Mouse (Mus musculus) regulatory T cell (primary cell): ENCODE results near the gene Atp5e.

Experiments
- in situ Hi-C: fragments of 300-600 bp; cut with MboI, MseI; formaldehyde crosslinking; loops from one replicate; pipeline ENCODE4 v1.15.1; 2025; ENCODE audit warnings: high pct_unique_total_duplicates

Atp5e gene

DNA sequence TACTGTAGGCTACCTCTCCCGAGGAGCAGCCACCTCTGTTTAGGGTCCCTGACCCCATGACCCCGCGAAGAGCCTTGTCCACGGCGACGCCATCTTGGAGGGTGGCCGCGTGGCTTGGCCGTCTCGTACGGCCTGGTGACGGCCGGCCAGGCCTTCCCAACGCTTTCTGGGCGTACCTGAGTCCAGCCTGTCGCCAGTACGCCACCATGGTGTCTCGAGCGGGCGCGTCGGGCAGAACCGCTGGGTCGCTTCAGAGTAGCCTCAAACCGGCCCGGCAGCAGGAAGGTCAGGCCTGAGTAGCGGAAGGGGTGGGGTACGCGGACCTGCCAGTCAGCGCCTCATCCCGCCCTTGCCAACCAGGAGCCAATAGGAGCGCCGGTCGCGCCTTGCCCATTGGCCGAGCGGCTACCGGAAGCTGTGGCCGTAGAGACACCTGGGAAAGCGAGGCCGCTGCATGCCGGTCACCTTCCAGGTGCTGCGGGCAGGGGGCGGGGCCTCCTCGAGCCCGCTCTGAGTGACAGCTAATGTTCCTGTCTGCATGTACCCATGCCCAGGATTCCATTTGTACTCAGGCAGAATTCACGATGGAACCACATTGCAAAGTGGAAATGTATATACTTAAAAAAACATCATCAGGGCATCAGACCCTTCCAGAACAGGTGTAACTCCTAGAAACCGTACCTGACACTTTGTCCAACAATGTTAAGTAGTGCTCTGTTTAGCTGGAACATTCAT lies at the start of gene Atp5e:
Gene Atp5e, minus strand, starts transcription at position 317 of the 735 bp plus-strand sequence.
- in situ Hi-C loops = no loop called here

DNA sequence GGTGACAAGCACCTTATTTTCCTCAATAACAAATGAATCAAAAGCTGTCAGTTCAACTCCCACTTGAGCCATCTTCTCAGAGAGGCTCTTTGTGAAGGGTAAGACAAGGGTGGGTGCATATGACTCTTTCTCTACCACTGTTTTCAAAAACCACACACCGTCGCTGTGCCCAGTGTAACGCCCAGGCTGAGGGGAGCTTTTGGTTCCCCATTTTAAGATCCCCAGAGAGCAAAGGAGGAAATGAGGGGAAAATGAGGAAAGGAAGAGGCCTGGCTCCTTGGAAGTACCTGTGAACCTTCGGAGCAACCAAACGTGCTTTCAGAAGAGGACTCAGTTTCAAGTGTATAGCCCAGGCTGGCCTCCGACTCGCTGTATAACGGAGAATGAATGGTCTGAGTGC lies 45.9 kb upstream of the Atp5e start:
- in situ Hi-C loops = no loop called here

DNA sequence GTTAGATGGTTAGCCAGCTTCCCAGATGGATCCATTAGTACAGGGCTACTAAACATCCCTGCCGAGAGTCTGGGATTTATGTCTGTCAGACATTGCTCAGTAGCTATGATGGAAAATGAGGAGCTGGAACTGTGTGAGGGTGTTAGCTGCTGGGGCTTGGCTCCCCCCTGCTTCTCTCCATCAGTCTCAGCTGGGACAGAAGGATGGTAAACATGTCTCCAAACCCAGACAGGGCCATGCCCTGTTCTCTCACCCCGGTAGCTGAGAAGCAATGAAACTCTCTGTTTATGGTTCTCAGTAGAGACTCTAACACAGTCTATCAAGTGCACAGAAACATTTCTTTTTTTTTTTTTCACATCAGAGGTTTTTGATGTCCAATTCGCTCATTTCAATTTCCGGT lies 44.1 kb upstream of the Atp5e start:
- in situ Hi-C loops = no loop called here

DNA sequence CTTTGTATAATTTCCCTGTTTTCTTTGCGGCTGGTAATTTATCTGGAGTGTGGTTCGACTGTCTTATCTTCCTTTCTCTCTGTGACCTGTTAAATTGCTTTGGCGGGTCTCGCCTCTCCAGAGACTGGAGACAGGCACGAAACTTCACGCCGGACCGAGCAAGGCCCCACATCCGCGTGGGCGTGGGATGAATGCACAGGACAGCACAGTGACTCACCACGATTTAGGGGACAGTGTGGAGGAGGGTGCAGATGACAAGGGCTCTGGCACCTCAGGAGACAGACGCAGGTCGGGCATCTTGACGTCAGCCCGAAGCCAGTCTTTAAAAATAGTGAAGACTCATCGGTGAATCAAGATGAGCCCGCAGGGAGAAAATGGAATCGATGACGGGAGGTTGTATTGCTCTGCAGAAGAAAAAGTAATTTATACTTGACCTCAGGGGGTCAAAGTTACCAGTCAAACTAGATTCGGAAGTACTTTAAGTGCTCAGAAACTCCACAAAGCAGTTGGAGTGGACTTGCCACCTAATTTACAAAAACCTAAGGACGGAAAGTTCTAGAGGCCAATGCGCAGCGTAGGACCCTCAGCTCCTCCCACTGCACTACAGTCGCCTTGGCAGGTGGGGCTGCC lies 39.0 kb upstream of the Atp5e start:
- in situ Hi-C loops = no loop called here

DNA sequence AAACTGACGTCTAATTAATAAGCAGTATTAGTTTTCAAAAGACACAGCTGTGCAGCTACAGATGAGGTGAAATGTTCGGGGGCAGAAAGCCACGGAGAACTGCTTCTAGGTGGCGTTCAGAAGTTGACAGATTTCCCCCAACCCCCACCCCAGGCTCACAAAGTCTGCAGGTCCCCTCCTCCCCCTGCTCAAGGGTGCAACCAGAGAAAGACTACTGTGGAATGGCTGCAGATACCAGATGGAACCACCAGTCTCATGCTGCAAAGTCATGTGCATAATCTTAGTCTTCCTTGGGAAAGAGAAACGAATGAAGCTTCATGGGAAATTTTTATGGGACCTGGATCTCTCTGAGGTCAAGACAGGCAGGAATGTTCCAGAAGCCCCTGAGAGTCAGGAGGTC lies 38.4 kb upstream of the Atp5e start:
- in situ Hi-C loops = no loop called here

DNA sequence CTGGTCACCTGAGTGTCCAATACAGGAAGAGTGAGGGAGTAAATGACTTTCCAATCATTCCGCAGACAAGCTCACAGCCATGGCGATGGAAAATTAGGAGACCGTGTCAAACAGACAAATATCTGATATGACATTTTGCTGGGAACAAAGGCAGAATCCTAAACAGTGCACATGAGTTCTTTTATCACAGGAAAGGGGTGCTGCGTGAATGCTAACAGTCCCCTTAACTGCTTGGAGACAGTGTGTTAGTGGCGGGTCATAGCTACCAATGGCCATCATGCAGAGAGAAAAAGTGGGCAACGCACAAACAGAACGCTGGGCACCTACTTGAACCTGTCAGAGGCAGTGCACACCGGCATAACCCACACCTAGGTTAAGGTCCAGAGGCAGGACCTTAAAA lies 37.6 kb upstream of the Atp5e start:
- in situ Hi-C loops = no loop called here

DNA sequence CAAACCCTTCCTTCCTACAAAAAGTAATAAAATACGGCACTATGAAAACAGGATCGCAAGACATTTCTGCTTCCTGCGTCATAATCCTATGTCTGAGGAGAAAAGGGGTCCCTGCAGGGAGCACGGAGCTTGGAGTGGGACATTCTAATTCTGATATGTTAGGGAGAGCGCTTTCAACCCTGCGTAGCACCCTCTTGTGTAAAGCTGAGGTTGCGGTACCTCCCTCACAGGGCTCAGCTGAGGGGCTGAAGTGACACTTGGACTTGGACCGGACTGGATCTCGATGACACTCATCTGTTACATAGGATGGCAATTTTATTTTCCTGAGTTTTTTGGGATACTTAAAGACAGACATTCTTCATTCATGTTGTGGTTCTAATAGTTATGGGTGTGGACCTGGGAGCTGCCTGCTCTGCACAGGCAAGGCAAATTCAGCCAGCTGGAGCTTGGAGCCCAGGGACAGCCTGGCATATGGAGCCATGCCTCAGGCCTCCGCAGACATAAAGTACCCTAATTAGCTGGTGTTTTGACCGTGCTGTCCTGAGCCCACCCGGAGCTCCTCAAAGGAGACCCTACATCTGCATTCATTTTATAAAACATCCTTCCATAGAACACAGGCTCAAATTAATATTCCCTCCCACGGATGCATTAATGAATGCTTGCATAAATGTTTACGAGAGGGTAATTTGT lies 37.1 kb upstream of the Atp5e start:
- in situ Hi-C loops = no loop called here

DNA sequence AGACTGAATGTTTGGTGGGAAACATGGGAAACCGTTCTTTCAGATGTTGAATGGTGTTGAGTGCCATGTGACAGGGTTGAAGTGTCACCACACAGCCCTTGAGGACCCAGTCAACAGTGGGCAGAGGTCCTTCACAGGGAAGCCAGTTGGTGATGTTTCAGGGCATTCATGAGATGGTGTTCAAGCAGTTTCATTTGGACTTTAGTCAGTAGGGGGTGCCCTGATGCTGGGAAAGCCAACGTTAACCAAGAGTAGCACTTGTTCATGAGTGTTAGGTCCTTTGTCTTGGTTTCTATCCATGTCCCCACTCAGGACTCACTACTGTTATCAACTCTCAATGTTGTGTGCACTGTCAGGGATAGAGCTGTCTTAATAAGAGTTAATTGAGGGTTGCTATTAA lies 29.0 kb upstream of the Atp5e start:
- in situ Hi-C loops = no loop called here

DNA sequence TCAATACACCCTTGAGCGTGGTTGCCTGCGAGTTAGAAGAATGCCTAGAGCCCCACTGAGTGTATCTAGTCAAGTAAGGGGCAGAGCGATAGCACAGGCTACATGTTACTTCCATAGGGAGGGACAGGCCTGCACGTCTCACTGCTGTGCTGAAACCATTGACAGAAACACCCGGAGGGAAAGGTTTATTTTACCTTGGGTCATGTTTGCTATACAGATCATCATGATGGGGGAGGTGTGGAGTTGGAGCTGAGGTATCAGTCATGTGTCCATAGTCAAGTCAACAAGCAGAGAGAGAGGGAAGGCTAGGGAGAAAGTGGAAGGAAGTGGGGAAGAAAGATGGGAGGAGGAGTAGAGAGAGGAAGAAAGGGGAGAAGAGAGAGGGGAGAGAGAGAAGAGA lies 23.1 kb upstream of the Atp5e start:
- in situ Hi-C loops = loop anchor here (5.0 to 10.0 kb wide), 2 partner anchors 170 to 378 kb away; no protein-coding TSS in a partner anchor

DNA sequence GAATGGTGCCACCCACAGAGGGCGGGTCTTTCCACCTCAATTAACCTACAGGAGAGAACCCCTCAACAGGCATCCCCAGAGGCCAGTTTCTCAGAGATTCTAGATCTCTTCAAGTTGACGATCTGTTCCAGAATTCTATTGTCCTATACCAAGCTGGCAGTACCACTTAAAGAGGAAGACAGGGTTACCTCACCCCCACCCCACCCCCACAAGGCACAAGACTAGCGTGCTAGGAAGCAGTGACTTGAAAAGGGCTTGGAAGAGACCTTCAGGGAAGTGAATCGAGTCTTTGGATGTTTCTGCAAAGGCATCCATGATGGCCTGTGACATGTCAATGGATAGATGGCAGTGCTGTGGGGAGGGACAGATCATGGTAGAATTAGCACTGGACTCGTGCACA lies 14.8 kb upstream of the Atp5e start:
- in situ Hi-C loops = no loop called here

DNA sequence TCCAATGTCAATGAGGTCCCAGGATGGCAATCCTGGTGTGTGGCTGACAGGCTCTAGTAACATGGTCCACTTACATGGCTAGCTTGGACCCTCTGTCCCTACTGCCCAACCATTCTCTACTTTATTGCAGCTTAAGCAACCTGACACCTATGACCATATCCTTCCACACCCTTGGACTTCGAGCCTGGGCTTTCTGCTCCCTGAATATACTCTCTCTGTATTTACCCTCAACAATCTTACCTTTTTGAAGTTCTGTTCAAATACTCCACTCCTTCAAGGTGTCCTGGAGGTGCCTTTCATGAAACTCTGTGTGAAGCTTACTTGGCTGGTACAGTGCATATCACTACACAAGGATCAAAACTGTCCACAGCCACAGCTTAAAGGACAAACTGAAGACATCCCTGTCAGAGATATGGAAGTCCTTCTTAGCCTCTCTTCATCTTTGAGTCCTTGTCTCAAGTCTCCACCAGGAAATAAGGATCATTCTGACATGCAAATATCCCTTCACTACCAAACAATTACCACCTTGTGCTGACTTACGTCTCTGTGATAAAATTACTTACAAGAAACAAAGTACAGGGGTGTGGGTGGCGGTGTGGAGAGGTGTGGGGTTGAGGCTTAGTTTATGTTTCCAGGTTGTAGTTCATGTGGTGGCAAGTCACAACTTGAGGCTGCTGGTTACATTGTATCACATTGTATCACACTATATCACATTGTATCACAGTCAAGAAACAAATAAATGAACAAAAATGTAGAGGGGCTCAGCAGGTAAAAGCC lies 13.8 kb upstream of the Atp5e start:
- in situ Hi-C loops = no loop called here

DNA sequence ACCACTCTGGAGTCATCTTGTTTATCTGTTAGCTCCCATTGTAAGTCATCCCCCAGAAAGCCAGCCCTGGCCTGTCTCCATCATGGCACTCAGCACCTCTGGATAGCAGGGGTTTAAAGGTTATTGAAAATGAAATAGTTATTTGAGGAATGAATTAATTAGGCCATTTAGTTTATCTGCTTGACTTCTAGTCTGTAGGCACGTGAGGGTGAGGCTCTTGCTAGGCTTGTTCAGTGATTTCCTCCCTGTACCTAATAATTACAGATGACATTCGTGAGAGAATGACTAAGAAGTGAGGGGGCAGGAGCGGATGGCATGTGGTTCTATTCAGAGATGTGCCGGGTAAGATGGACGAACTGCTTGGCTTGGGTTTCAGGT lies 9.6 kb upstream of the Atp5e start:
- in situ Hi-C loops = loop anchor here (5.0 kb wide), 1 partner anchor 146 kb away; no protein-coding TSS in a partner anchor

DNA sequence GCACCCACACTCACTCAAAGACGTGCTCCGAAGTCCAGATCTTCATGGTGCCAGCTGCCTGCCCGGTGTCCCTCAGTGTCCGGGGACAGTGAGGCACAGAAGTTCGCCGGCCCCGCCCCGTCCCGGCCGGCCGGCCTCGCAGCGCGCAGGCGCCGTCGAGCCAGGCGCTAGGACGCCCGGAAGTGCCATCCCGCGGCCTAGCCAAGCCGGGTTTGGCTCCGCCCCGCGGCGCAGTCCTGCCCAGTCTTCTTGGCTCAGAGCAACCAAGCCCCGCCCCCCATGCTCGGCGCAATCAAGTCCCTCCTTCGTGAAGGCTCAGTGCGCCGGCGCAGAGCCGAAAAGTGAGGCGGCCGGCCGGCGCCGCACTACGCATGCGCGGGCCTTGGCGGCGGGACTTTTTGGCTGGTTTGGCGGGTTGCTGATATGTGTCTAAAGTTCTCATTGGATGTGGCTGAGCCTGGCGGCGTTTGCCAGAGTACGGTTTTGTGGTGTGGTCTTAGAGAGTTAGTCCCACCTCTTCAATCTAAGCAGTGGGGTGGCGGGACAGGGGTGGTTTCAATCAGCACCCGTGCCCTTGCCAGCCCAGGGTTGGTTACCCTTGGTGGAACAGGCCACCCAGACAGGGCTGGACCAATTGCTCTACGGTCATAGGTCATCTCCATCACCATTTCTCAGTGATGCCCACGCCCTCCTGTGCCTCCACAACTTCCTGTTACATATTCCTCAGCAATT lies 9.1 kb upstream of the Atp5e start, which contains the start of gene Prelid3b:
Gene Prelid3b, minus strand, starts transcription at position 264 of the 732 bp plus-strand sequence.
- in situ Hi-C loops = loop anchor here (5.0 kb wide), 1 partner anchor 146 kb away; no protein-coding TSS in a partner anchor

DNA sequence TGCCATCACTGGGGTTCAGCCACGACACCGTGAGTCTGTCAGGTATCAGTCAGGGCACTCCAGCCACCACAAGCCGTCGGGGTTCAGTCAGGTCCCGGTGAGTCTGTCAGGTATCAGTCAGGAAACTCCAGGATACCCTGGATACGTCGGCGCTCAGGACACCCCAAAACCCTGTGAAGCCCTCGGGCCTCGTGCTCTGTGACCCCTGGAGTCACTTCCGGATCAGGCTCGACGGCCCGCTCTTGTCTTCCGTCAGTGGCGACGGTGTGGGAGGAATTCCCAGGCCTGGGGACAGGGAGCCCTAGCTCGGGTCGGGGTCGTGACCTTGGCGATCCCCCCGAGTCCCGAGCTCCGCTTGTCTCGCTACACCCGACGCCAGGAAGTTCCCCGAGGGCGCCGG lies 8.5 kb upstream of the Atp5e start:
- in situ Hi-C loops = loop anchor here (5.0 kb wide), 1 partner anchor 145 kb away; no protein-coding TSS in a partner anchor

DNA sequence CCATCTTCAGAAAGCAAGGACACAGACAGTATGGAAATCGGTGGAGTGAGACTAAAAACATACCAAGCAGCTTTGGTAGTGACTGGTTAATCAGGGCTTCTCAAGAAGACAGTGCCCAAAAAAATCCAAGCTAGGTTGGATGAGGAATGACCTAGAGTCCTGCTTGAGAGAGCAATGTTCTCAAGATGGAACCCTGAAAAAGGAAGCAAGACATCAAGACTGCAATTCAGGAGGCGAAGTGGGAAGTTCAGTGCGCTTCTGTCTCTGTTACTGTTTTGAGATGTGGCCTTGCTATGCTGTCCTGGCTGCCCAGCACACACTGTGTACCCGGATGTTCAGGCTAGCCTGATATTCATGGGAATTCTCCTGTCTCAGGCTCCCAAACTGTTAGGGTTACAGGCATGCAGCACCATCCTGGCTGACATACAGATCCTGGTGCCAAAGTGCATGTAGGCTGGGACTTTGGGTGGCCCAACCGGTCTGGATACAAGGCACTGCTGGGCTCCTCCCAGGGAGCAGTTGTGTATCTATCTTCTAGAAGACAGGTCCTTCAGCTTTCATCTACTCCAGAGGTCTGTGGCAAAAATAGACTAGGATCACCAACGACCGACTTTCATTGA lies 7.0 kb upstream of the Atp5e start:
- in situ Hi-C loops = loop anchor here (5.0 kb wide), 1 partner anchor 144 kb away; no protein-coding TSS in a partner anchor

DNA sequence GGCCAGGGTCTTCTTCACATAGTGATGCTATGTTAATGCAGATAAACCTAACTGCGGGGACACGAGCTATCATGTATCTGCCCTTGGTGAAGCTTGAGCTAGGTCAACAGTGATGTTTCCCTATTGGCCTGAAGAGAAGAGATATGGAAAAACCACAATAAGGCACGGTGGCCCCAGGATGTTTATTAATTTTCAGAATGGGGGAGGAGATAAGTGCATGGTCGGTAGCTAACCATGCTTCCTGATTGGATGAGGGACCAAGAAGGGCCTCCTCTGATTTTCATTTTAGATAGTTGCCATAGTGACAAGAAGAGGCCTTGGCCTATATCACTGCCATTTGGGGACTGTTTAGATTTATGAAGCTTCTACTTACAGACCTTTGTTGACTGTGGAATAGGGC lies 6.4 kb upstream of the Atp5e start:
- in situ Hi-C loops = loop anchor here (5.0 kb wide), 1 partner anchor 143 kb away; no protein-coding TSS in a partner anchor

DNA sequence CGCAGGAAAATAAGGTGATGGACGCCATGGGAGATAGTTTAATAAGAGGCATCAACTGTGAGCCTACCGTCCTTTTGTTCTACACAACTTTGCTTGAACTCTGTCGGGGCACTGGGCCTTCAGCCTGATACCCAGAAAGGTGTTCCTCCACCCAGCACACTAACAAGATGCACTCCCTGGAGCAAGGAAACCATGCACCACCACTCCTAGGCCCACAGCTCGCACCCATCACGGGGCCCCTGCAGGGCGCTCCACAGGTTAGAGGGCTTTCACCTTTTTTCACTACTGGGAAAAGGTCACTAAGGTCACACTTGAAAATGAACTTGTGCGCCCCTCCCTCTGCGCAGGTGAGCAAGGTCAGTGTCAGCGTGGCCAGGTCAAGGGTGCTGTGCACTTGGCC lies 535 bp downstream of the Atp5e start:
- in situ Hi-C loops = no loop called here

DNA sequence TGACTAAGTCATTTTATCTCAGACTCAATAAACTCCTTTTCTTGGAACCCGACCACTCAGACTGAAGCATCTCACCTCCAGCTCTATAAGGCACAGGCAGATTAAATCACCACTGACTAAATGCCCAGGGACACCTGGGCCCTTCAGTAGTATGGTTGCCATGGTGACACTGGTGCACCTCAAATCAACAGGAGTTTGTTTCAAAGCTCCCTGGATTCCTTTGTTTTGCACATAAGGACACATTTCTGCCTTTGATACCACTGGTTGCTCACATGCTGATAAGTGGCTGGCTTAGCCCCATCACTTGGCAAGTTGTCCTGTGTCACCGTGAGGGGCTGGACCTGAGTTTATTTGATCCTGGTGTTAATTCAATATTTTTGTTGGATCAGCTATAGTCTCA lies 4.5 kb downstream of the Atp5e start:
- in situ Hi-C loops = no loop called here

DNA sequence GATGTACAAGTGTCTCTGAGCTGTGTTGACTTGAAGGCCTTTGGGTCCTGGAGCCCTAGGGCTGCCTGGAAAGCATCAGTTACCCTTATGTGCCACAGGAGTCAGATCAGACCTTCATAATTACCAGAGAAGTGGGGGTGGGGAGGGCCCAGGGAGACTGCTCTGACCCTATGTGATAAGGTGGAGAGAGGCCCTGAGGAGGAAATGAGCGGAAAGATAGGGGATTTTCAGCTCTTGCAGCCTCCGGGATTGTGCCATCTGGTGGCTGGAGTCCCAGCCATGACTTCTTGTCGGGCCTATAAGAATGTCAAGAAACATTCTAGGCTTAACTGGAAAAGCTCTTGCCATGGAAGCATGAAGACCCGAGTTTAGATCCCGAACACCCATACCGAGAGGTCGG lies 10.2 kb downstream of the Atp5e start:
- in situ Hi-C loops = no loop called here

DNA sequence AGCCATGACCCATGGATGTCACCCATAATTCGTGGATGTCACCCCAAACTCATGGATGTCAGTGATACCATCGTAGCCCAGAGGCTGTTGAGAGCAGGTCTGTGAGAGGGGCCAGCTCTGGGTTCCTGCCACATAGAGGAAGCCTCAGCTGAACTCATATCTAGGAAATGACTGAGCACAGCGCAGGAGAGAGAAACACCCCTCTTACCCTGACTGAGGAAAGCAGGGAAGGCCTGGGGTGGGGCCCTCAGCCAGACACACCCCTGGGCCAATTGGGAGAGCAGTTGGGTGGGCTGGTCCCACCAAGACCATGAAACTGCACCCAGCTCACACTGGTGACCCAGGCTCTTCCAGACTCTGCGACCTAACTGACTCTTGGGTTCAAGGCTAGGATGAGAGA lies 13.6 kb downstream of the Atp5e start, which contains the start of gene Tubb1:
Gene Tubb1, plus strand, starts transcription at position 343 of the 400 bp plus-strand sequence.
- in situ Hi-C loops = no loop called here
